Mouse (Mus musculus) skeletal muscle tissue, adult 2 months (tissue): Measurements from ENCODE around the gene Hs3st3a1.

Source experiments
- DNase-seq: peaks from one replicate; pipeline ENCODE4 v3.0.0-alpha.2; 2012; ENCODE audit warnings: low read depth, low spot score

The Hs3st3a1 gene

DNA sequence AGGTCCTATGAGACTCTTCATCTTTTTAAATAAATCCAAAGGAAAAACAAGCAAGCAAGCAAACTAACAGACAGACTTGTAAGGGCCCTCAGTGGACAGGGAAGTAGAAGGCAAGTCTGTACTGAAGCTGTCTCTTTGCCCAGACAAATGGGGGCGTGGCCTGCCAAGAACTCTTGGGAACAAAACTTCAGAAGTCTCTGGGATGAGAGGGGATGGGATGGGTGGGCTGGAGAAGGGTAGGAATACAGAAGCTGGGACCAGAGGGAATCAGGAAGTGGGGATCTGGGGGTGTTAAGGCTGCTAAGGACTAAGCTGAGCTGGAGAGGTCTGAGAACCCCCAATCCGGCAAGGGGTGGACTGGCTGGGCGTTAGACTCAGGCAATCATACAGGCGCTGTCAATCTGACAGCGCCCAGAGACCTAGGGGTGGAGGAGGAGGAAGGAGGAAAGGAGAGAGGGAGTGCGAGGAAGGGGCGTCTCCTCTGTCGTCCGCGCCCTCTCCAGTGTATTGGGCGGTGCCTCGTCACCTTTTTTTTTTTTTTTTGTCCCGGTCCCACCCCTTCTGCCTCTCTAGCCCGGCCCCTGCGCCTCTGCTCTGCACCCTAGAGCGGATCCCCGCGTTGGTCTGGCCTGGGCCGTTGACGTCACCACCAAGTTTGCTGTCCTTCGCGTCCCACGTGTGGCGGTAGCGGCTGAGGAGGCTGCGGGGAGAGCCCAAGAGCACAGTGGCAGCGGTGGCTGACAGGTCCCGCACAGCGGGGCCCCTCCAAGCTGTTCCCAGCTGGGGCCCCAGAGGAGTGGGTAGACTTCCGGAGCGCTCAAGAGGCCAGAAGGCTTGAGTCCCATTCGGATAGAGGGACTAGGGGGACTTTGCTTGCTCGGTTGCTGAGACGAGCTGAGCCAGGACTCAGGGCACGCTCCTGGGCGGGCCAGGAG is at the start of gene Hs3st3a1:
Hs3st3a1 (plus strand) TSS at position 722 of the 935 bp plus-strand sequence.
- DNase-seq = peak; percentile 61

- DNase-seq = no peak
Observed at GRCm38 (mm10) chr11:64386333-64386732, 48.8 kb upstream of the Hs3st3a1 start.

DNA sequence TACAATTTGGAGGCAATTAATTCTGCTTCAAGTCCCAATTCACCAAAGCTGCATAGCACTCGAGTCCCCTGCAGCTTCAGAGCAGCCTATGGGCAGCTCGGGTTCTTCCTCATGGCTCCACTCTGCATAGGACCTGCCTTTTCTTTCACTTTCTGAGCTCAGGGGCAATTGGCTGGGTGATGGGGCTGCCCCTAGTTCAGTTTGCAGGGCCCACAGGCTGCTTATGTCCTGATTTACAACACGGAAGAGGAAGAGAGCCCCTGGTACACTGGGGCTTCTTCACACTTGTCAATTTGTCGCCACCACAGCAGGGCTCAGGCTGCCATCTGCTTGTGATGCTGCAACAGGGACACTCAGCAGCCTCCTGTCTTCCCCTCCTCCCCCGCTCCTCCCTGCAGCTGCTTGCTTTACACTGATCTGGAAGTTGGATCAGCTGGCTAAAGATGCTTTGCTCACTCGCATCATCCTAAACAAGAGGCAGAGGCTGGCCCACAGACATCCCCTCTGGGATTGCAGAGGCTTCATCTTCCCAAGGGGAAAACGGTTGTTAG is 38.7 kb upstream of the Hs3st3a1 start:
- no peak for DNase-seq

- DNase-seq = no peak
Observed at GRCm38 (mm10) chr11:64396949-64397348, 38.2 kb upstream of the Hs3st3a1 start.

GRCm38 (mm10) chr11:64397612-64398011 is 37.5 kb upstream of the Hs3st3a1 start:
- no peak for DNase-seq

GRCm38 (mm10) chr11:64400534-64401093 is 34.5 kb upstream of the Hs3st3a1 start:
- no peak for DNase-seq

GRCm38 (mm10) chr11:64418969-64419368 is 16.2 kb upstream of the Hs3st3a1 start:
- no peak for DNase-seq

- no peak for DNase-seq
Observed at GRCm38 (mm10) chr11:64435546-64436411, 647 bp downstream of the Hs3st3a1 start.

DNA sequence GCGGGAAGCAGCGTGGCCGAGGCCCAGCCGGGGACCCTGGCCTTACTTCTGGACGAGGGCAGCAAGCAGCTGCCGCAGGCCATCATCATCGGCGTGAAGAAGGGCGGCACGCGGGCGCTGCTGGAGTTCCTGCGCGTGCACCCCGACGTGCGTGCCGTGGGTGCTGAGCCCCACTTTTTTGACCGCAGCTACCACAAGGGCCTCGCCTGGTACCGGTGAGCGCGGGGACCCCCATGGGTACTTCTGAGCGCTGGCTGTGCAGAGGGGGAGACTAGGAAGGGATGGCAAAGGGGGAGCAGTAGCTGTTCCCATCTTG is 1.2 kb downstream of the Hs3st3a1 start, which contains the start of gene F930015N05Rik:
F930015N05Rik (minus strand) TSS at position 242 of the 316 bp plus-strand sequence.
- no peak for DNase-seq

DNA sequence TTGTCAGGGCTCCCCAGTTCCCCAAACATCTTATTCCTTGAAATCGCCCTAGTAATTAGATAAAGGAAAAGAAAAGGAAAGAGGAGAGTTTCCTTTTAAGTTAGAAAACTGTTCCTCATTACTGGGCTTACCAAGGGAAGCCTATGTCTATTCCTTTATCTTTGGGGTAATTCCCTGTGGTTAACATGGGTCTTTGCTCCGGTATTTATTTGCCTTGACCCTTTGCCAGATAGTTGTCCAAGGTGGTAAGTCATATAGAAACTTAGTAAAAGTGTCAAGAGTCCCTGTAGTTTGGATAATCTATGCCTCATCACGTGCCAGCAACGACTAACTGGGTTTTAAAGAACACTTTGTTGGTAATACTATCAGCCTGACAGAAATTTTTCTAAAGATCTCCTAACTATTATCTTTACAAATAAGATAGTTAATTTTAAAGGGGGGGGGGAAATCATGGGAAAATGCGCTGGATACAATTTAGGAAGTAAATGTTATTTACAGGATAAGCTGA is 1.7 kb downstream of the Hs3st3a1 start:
- no peak for DNase-seq

DNA sequence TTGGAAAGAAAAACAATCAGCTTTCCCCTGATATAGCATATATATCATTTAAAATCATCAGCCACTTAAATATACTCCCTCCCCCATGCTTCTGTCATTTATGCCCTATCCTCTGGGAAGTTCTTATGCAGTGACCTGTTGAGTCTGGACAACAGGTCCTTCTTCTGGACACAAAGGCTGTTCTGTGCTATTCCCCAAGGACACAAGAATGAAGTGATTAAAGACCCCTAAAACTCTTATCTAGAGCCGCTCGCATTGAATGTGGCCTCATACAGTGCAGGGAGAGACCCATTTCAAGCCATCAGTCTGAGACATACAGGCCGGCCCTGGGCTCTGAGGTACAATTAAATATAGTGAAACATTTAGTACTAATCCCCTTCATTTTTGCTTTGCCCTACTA is 2.6 kb downstream of the Hs3st3a1 start:
- no peak for DNase-seq

DNA sequence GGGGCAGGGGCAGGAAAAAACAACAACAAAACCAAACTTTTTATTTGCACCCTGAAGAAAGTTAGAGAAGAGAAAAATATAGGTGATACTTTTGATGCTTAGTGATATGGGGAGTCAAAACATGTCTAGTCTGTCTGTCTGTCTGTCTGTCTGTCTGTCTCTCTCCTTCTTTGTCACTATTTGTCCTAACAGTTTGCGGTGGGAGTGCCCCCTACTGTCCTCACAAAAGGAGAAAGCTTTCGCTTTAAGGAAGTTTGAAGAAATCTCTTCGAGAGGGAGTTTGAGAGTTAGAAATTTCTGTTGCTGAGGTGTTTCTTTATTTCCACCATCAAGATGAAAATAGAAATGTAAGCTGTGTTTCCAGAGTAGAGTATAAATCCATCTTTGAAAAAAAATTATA is 3.8 kb downstream of the Hs3st3a1 start:
- no peak for DNase-seq

- peak; percentile 36 for DNase-seq
Observed at GRCm38 (mm10) chr11:64442119-64442518, 7.0 kb downstream of the Hs3st3a1 start.

- no peak for DNase-seq
Observed at GRCm38 (mm10) chr11:64442701-64443100, 7.6 kb downstream of the Hs3st3a1 start.

DNA sequence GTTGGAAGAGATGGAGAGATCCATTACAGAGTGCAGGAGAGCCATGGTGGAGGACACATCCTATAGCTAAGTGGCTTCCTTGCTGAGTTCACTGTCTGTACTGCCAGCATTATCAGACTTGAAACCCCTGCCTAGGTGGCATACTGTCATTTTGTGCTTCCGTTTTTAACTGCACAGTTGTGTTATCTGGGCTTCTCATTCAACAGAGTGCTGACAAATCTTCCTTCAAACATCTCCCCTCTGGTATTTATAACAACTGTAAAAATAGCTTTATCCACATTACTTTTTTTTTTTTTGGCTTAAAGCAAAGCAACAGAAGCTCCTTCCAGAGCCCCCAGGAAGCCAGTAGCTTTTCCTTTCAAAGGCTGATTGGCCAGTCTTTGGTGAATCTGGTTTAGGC is 10.1 kb downstream of the Hs3st3a1 start:
- DNase-seq = no peak

DNA sequence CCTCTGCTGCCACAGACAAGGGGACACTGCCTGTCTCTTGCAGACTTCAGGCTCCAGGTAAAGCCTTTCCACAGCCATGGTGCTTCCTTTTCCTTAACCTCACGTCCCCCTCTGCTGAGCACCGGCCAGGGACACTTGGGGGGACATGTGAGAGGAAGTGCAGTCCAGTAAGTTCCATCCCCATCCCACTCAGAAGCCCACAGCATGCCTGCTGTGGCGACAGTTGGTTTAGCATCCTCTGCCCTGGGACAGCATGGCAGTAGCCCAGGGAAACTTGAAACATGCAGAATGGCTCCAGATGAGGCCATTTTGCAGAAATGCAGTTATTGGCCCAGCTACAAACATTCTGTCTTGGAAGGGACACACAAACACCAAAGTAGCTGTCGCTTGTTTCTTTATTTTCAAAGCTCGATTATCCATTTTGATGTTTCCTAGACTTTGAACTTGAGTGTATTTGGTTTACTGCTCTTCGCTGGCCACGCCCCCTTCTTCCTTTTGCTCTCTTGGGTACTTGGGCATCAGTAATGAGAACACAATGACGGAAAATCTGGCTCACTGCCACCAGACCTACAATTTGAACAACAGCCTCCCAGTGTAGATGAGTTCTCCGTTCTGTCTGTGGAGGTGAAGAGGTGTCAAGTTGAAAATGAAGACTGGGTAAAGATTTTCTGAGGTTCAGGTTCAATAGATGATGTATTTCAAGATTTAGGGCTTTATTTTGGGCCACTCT is 13.6 kb downstream of the Hs3st3a1 start:
- DNase-seq = no peak

- DNase-seq = no peak
Observed at GRCm38 (mm10) chr11:64461746-64462145, 26.6 kb downstream of the Hs3st3a1 start.

- DNase-seq = peak; percentile 32
Observed at GRCm38 (mm10) chr11:64468737-64469136, 33.6 kb downstream of the Hs3st3a1 start.

DNA sequence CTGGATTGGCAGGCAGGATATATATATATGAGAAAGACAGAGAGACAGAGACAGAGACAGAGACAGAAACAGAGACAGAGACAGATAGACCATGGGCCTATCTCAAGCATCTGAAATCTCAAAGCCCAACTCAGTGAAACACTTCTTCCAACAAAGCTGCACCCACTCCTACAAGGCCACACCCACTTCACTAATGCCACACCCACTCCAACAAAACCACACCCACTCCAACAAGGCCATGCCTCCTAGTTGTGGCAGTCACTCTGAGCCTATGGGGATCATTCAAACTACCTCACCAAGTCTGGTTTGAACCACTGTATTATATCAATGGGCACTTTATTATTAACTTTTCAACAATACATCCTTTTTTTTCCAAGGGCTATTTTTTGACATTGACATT is 35.6 kb downstream of the Hs3st3a1 start:
- DNase-seq = no peak

GRCm38 (mm10) chr11:64473679-64474078 is 38.5 kb downstream of the Hs3st3a1 start:
- DNase-seq = no peak

DNA sequence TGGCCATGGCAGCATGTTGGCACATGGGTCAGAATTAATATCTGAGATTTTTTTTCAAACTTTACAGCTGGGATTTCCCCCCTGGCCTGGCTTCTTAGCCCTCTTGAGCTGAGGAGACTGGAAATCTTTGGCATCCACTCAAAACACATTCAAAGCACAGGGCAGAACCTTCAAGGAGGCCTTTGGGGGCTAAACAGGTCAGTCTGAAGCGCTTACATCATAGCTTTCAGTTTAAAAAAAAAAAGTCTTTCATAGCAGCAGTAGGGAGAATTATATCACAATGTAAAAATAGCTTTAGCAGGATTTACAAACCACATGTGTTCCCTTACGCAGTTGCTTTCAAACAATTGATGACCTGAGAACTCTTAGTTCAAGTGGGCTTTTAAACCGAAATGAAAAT is 46.3 kb downstream of the Hs3st3a1 start:
- no peak for DNase-seq
